Mouse (Mus musculus) intestine, embryonic 14.5 days (tissue): ENCODE data around the gene Tle6. TPM values are rescaled to one million over a fixed set of nuclear protein-coding genes. Genes with fewer than 3 reads are reported as not detected.

Source experiments
- ATAC-seq: fragments of 200-750 bp; cut with Nextera tagmentation; replicated peaks from 2 replicates; pipeline ENCODE4 v1.8.0; 2017; ENCODE audit warnings: low read depth, moderate number of reproducible peaks, moderate TSS enrichment, moderate library complexity; ENCODE audit not compliant: low FRiP score, low TSS enrichment
- DNase-seq: peaks from one replicate; pipeline ENCODE4 v3.0.0-alpha.2; 2018; ENCODE audit warnings: low spot score
- H3K27ac ChIP-seq: fragments of 300-500 bp; sonication (generic); 2 replicates; pipeline ENCODE4 v1.5.1; 2014; ENCODE audit warnings: low read depth, mild to moderate bottlenecking, control low read depth
- H3K27me3 ChIP-seq: fragments of 300-500 bp; sonication (generic); replicated peaks from 2 replicates; pipeline ENCODE4 v1.6.1; 2014; ENCODE audit warnings: low read length, control low read depth; ENCODE audit not compliant: control insufficient read depth, insufficient read depth
- H3K36me3 ChIP-seq: fragments of 300-500 bp; sonication (generic); 2 replicates; pipeline ENCODE4 v1.6.1; 2014; ENCODE audit warnings: low read length, control low read depth; ENCODE audit not compliant: control insufficient read depth, insufficient read depth
- H3K4me1 ChIP-seq: fragments of 300-500 bp; sonication (generic); replicated peaks from 2 replicates; pipeline ENCODE4 v1.6.1; 2014; ENCODE audit warnings: low read length, control low read depth, mixed read lengths; ENCODE audit not compliant: control insufficient read depth, insufficient read depth
- H3K4me2 ChIP-seq: fragments of 300-500 bp; sonication (generic); 2 replicates; pipeline ENCODE4 v1.6.1; 2014; ENCODE audit warnings: low read length
- H3K4me3 ChIP-seq: fragments of 300-500 bp; sonication (generic); 2 replicates; pipeline ENCODE4 v1.5.1; 2014; ENCODE audit warnings: low read depth, low read length, control low read depth, mixed read lengths
- H3K9ac ChIP-seq: fragments of 300-500 bp; sonication (generic); 2 replicates; pipeline ENCODE4 v1.6.1; 2014; ENCODE audit warnings: mild to moderate bottlenecking, low read length
- H3K9me3 ChIP-seq: fragments of 300-500 bp; sonication (generic); 2 replicates; pipeline ENCODE4 v1.6.1; 2016; ENCODE audit warnings: low read length, control low read depth; ENCODE audit not compliant: control insufficient read depth
- WGBS: fragments of 180-500 bp; shearing (Covaris S2); extraction: QIAGEN DNeasy Blood & Tissue Kit; methylation state at CpG from one replicate; pipeline ENCODE4 v1.1.7; 2014; 5-methylcytosine and 5-hydroxymethylcytosine counted together
- polyA plus RNA-seq: library from polyadenylated mRNA; unstranded; fragments of >200 nt; fragmentation: Nextera tagmentation; extraction: Ambion mirVana; gene quantifications from 2 replicates; pipeline ENCODE4 v1.2.1, GENCODE M21; 2014

Gene Tle6
- polyA plus RNA-seq, 1 experiment from 2014 or later = 21.3 TPM

GRCm38 (mm10) chr10:81605974-81606751 lies 5.3 kb upstream of the Tle6 start, which contains the start of gene BC025920:
TSS of gene BC025920 (plus strand) at chr10:81606270.
- Histone ChIP-seq H3K4me3 (peak within 1 kb of the TSS; percentile 54), H3K4me2 (peak within 1 kb of the TSS; percentile 83), H3K27me3 (no peaks in the 10 kb centered on the region), H3K36me3 (no peaks in the 10 kb centered on the region), H3K4me1 (peaks cover 20% of the 10 kb centered on the region), H3K9me3 (no peaks in the 10 kb centered on the region), H3K27ac (peak within 1 kb of the TSS; percentile 88), H3K9ac (peak within 1 kb of the TSS; percentile 55)
- WGBS = 1% methylated on average over 39 of the region's 39 CpGs
- ATAC-seq = peak; percentile 88
- peak; percentile 93 for DNase-seq

DNA sequence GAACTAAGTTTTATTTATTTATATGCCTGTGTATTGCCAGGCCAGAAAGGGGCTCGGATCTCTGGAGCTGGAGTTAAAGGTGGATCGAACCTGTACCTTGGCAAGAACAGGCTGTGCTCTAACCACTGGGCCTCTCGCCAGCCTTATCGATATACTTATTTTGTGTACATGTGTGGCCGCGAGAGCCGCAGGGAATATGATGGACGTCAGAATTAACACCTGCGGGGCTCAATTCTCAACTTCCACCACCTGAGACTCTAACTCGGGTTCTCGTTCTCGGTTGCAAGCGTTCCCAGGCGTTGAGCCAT lies 4.7 kb upstream of the Tle6 start:
- Histone ChIP-seq H3K27ac (peak overlapping the region; percentile 88), H3K9me3 (no peaks in the 10 kb centered on the region), H3K4me2 (peak overlapping the region; percentile 49), H3K36me3 (no peaks in the 10 kb centered on the region), H3K4me1 (peaks cover 25% of the 10 kb centered on the region), H3K4me3 (peak overlapping the region; percentile 28), H3K9ac (peak overlapping the region; percentile 8; the same call in 1 of the 2 replicates), H3K27me3 (no peaks in the 10 kb centered on the region)
- ATAC-seq (0 out of 2 replicates have a peak, but pooled peaks have one; percentile 1), DNase-seq (no peak)
- WGBS = 2% methylated on average over 14 of the region's 14 CpGs

DNA sequence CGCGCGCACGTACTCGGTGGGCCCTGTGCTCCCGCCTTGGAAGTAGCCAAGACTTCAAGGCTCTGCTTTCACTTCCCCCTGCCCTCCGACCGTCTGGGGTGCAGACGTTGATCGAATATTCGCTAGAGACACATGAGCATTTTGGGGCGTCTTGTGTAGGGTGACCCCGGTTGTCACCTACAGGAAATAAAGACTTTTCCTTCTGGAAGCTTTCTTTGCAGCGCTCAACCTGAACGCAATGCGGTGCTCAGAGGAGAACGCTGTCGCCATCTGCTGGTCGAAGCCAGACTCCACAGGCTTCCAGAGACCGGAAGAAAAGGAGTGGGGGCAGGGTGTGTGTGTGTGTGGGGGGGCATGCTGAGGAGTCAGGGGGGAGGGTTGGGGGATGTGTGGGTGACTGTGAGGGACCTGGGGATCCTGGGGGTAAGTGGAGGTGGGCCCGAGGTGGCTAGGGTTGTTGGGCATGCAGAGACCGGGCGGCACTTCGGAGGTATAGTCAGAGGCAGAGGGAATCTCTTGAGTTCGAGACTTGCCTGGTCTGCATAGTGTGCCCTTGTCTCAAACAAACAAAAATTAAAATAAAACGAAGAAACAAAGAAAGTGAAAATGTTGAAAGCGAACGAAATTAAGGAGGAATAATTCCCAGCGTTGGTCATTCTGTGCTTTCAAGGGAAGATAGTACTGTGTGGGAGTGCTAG lies 4.2 kb upstream of the Tle6 start:
- Histone ChIP-seq H3K4me2 (peak overlapping the region; percentile 49), H3K4me1 (peaks cover 29% of the 10 kb centered on the region), H3K27ac (peak overlapping the region; percentile 88), H3K9ac (peak overlapping the region; percentile 8; the same call in 1 of the 2 replicates), H3K4me3 (peak overlapping the region; percentile 28), H3K36me3 (no peaks in the 10 kb centered on the region), H3K27me3 (no peaks in the 10 kb centered on the region), H3K9me3 (no peaks in the 10 kb centered on the region)
- DNase-seq (peak; percentile 94), ATAC-seq (peak; percentile 1; the same call in 1 of the 2 replicates)
- WGBS = 19% methylated on average over 29 of the region's 29 CpGs

DNA sequence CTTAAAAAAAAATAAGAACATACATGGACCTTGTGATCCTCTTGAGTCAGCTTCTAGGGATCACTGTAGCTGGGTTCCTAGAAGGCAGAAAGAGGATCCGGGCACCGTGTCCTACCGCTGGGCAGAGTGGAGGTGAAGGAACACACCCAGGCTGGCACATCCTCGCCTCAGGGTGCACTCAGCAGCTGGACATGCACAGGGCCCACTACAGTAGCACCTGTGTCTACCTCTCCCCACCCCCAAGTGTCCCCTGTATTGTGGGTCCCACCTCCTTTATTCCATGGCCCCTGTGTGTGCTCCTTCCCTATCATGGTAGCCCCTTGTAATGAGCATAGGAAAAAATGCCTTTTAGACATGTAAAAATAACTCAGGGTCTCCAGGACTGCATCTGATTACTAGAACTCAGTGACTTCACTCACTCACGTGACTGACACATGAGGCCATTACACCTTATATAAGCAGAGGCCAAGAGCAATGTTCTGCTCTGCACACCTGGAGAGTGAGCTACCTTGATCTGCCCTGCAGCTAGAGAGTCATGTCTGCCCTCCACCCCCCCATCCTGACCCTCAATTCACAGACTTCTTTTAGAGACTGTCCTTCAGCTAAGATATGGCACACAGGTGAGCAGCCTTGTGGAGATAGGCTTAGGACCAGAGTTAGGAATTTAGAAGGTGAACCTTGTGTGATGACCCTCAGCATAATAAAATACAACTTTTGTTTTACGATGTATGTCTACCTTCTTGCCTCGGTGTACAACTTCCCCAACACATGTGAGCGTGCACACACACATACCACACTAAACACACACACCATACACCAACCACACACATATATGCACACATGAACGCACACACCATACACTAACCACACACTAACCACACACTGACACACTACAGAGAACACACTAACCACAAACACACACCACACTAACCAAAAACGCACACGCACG lies 3.4 kb upstream of the Tle6 start:
- Histone ChIP-seq H3K9me3 (no peaks in the 10 kb centered on the region), H3K27ac (no peak overlapping the region), H3K36me3 (no peaks in the 10 kb centered on the region), H3K27me3 (no peaks in the 10 kb centered on the region), H3K9ac (no peak overlapping the region), H3K4me1 (peaks cover 29% of the 10 kb centered on the region), H3K4me3 (0 out of 2 replicates have a peak overlapping the region, but pooled peaks have one; percentile 28), H3K4me2 (peak overlapping the region; percentile 49)
- ATAC-seq = no peak
- 76% methylated on average over 12 of the region's 12 CpGs for WGBS
- no peak for DNase-seq

DNA sequence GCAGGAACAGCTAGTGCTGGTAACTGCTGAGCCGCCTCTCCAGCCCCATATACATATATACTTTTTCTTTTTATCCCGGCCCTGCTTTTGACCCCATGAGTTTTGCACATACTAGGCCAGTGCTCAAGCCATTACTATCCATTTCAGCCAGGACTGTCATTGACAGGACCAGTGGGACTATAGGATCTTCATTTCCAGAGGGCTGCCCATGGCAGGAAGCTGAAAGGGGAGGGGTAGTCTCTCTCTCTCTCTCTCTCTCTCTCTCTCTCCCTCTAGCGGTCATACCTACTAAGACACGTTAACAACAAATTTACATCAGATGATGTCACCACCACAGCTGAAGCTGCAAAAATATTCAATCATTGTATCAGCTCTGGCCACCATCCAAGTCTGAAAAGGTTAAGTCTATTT lies 1.9 kb upstream of the Tle6 start:
- ATAC-seq (no peak), DNase-seq (peak; percentile 72)
- 19% methylated on average over 4 of the region's 4 CpGs for WGBS
- Histone ChIP-seq H3K4me1 (peaks cover 32% of the 10 kb centered on the region), H3K9ac (no peak overlapping the region), H3K27me3 (no peaks in the 10 kb centered on the region), H3K4me3 (no peak overlapping the region), H3K36me3 (no peaks in the 10 kb centered on the region), H3K27ac (no peak overlapping the region), H3K4me2 (no peak overlapping the region), H3K9me3 (no peaks in the 10 kb centered on the region)

GRCm38 (mm10) chr10:81601396-81601905 lies 578 bp upstream of the Tle6 start:
- Histone ChIP-seq H3K27me3 (no peaks in the 10 kb centered on the region), H3K4me2 (peak overlapping the region; percentile 54), H3K36me3 (no peaks in the 10 kb centered on the region), H3K9ac (no peak overlapping the region; the same call in 1 of the 2 replicates), H3K27ac (peak overlapping the region; percentile 27; the same call in 1 of the 2 replicates), H3K9me3 (no peaks in the 10 kb centered on the region), H3K4me3 (0 out of 2 replicates have a peak overlapping the region, but pooled peaks have one; percentile 17), H3K4me1 (peaks cover 40% of the 10 kb centered on the region)
- DNase-seq (no peak), ATAC-seq (no peak)
- WGBS = 27% methylated on average over 7 of the region's 7 CpGs

- Histone ChIP-seq H3K27me3 (0 out of 2 replicates have a peak, but pooled peaks cover 2% of the 10 kb centered on the region), H3K36me3 (no peaks in the 10 kb centered on the region), H3K9ac (no peak overlapping the region), H3K4me3 (no peak overlapping the region), H3K27ac (no peak overlapping the region), H3K4me1 (peaks cover 52% of the 10 kb centered on the region), H3K4me2 (no peak overlapping the region; the same call in 1 of the 2 replicates), H3K9me3 (no peaks in the 10 kb centered on the region)
- DNase-seq = no peak
- 57% methylated on average over 10 of the region's 10 CpGs for WGBS
- no peak for ATAC-seq
These were observed 777 bp downstream of the Tle6 start for GRCm38 (mm10) chr10:81600096-81600495.

DNA sequence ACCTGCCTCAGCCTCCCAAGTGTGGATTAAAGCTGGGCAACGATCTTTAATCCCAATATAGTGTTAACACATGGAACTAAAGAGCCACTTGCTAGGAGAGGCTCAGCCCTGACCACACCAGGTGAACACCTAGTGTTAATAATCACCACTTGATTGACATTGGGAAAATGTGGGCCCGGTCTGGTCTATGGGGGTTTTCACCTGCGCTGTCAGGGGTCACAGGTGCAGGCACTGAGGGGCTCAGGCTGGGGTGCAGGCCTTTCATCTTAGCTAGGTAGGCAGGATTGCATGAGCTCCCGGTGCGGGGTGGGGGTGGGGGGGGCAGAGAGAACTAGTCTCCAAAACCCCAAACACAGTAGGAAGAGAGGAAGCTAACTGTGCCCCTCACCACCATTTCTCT lies 1.2 kb downstream of the Tle6 start:
- peaks cover 50% of the 10 kb centered on the region for H3K4me1 ChIP-seq
- 0 out of 2 replicates have a peak, but pooled peaks cover 4% of the 10 kb centered on the region for H3K27me3 ChIP-seq
- H3K9me3 ChIP-seq = no peaks in the 10 kb centered on the region
- H3K27ac ChIP-seq = no peak overlapping the region
- DNase-seq = no peak
- H3K9ac ChIP-seq = no peak overlapping the region
- H3K4me3 ChIP-seq = no peak overlapping the region
- H3K36me3 ChIP-seq = no peaks in the 10 kb centered on the region
- H3K4me2 ChIP-seq = no peak overlapping the region
- WGBS = 71% methylated on average over 5 of the region's 5 CpGs
- ATAC-seq = no peak
